Mouse (Mus musculus) megakaryocyte, embryonic 14.5 days (primary cell): ENCODE results near the gene Stat5a. TPM values are rescaled to one million over a fixed set of nuclear protein-coding genes. Genes with fewer than 3 reads are reported as not detected.

Experiments used
- H3K27me3 ChIP-seq: replicated peaks from 2 replicates; pipeline ENCODE3; 2012; ENCODE audit warnings: inconsistent platforms
- H3K36me3 ChIP-seq: replicated peaks from 2 replicates; pipeline ENCODE3; 2012; ENCODE audit warnings: low read length, inconsistent platforms, mixed read lengths
- H3K4me1 ChIP-seq: 2 replicates; pipeline ENCODE4 v1.6.1; 2012; ENCODE audit warnings: inconsistent platforms
- H3K4me3 ChIP-seq: replicated peaks from 2 replicates; pipeline ENCODE3; 2012; ENCODE audit warnings: moderate library complexity, mild to moderate bottlenecking, inconsistent platforms
- H3K9me3 ChIP-seq: 2 replicates; pipeline ENCODE4 v1.6.1; 2012; ENCODE audit warnings: inconsistent platforms
- FLI1 ChIP-seq: IDR thresholded peaks from 2 replicates; pipeline ENCODE4 v1.6.1; 2012; ENCODE audit warnings: low read length, inconsistent platforms, mixed read lengths
- GATA1 ChIP-seq: IDR thresholded peaks from 3 replicates; pipeline ENCODE4 v1.6.1; 2012; ENCODE audit warnings: mixed read lengths, low read length, inconsistent platforms, borderline replicate concordance
- polyA plus RNA-seq: library from polyadenylated mRNA; stranded (reverse); fragments of >175 nt; gene quantifications from 2 replicates; pipeline ENCODE4 v1.2.3, GENCODE M21; 2012; ENCODE audit warnings: low replicate concordance; ENCODE audit not compliant: insufficient read depth

Stat5a gene
- polyA plus RNA-seq, 1 experiment, result 3.9 TPM

- Histone ChIP-seq H3K36me3 (peaks cover 83% of the 10 kb centered on the region), H3K27me3 (no peaks in the 10 kb centered on the region), H3K4me3 (no peak overlapping the region), H3K9me3 (no peaks in the 10 kb centered on the region), H3K4me1 (peaks cover 69% of the 10 kb centered on the region)
- TF ChIP-seq GATA1 (no peak), FLI1 (no peak)
These were observed 68.2 kb downstream of the Stat5a start for GRCm38 (mm10) chr11:100927386-100927785.

- Histone ChIP-seq H3K36me3 (peaks cover 81% of the 10 kb centered on the region), H3K4me3 (no peak overlapping the region), H3K9me3 (no peaks in the 10 kb centered on the region), H3K27me3 (no peaks in the 10 kb centered on the region), H3K4me1 (peaks cover 78% of the 10 kb centered on the region)
- TF ChIP-seq FLI1, result no peak
- TF ChIP-seq GATA1, result no peak
These were observed 71.5 kb downstream of the Stat5a start for GRCm38 (mm10) chr11:100930611-100931010.

DNA sequence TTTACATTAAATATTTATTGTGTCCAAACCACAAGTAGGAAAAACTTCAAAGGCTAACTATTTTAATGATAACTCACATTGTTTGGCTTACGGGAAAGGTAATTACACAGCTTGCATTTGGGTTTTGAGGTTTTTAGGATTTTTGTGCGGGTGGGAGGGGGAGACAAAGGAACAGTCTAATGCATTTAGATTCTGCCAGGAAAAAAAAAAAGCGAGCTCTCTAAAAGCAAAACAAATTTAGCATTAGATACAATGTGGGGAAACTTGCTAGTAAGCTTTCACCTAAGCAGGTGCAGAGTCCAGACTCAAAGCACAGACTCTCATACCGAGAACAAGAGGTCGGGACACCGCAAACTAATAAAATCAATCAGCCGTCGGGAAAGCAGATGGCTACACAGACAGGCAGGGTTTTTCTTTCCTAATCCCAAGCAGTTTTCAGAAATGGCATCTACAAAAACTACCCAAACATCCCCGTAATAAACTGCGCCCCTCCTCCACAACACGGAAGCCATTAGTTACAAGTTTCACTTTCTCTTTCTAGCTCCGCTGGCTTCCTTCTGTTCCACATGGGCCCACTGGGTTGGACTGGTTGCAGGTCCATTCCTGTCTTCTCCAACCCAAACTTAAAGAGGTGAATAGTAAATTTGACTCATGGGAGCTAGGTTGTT lies 72.2 kb downstream of the Stat5a start:
- Histone ChIP-seq H3K4me3 (peak overlapping the region; percentile 90), H3K4me1 (peaks cover 79% of the 10 kb centered on the region)
- no peak for TF ChIP-seq FLI1
- TF ChIP-seq GATA1, result no peak

More for the DNA sequence above, 72.2 kb downstream of the Stat5a start:
- H3K27me3 ChIP-seq, result no peaks in the 10 kb centered on the region
- H3K9me3 ChIP-seq, result no peaks in the 10 kb centered on the region
- peaks cover 79% of the 10 kb centered on the region for H3K36me3 ChIP-seq

Other genes starting within 250 kb of the Stat5a start
- 62.7 and 103 TPM in 2 replicates for gene Nkiras2, start 240.1 kb upstream of the Stat5a start, polyA plus RNA-seq
- gene Dnajc7, start 239.2 kb upstream of the Stat5a start, polyA plus RNA-seq, result 1.8 and 86.6 TPM in 2 replicates
- 0.39 TPM in 1 of 2 replicates, not detected in the other for gene Zfp385c, start 166.9 kb upstream of the Stat5a start, polyA plus RNA-seq
- 9.2 TPM in 1 of 2 replicates, not detected in the other for gene Dhx58, start 155.1 kb upstream of the Stat5a start, polyA plus RNA-seq
- 30.5 and 34.7 TPM in 2 replicates for gene Kat2a, start 146.9 kb upstream of the Stat5a start, polyA plus RNA-seq
- 0.54 TPM in 1 of 2 replicates, not detected in the other for gene Hspb9, start 145.5 kb upstream of the Stat5a start, polyA plus RNA-seq
- 502 and 744 TPM in 2 replicates for gene Rab5c, start 121.1 kb upstream of the Stat5a start, polyA plus RNA-seq
- gene Kcnh4, start 99.4 kb upstream of the Stat5a start, polyA plus RNA-seq, result 0.43 TPM in 1 of 2 replicates, not detected in the other
- not detected in 2 replicates for gene Hcrt, start 96.4 kb upstream of the Stat5a start, polyA plus RNA-seq
- 2.2 and 7.2 TPM in 2 replicates for gene Ghdc, start 88.4 kb upstream of the Stat5a start, polyA plus RNA-seq
- 5.7 and 12.8 TPM in 2 replicates for gene Stat5b, start 8.6 kb upstream of the Stat5a start, polyA plus RNA-seq
- gene Stat3, start 80.2 kb downstream of the Stat5a start, polyA plus RNA-seq, result 63.3 and 82.6 TPM in 2 replicates
- gene Cavin1, start 111.5 kb downstream of the Stat5a start, polyA plus RNA-seq, result 24.1 and 43.9 TPM in 2 replicates
- gene Atp6v0a1, start 150.1 kb downstream of the Stat5a start, polyA plus RNA-seq, result 90.5 and 153 TPM in 2 replicates
- gene Naglu, start 210.7 kb downstream of the Stat5a start, polyA plus RNA-seq, result 30.7 and 32.1 TPM in 2 replicates
- 3.5 and 5.8 TPM in 2 replicates for gene Hsd17b1, start 219.1 kb downstream of the Stat5a start, polyA plus RNA-seq
- 17.7 and 36.8 TPM in 2 replicates for gene Coasy, start 223.2 kb downstream of the Stat5a start, polyA plus RNA-seq
- gene Mlx, start 227.9 kb downstream of the Stat5a start, polyA plus RNA-seq, result 2.8 and 12.4 TPM in 2 replicates
- 10.4 TPM in 1 of 2 replicates, not detected in the other for gene Psmc3ip, start 236.1 kb downstream of the Stat5a start, polyA plus RNA-seq